Mouse (Mus musculus) hindlimb bud, embryonic 11.5 days (tissue): ENCODE results near the gene Grb2.

ENCODE experiments used
- DNase-seq: peaks from one replicate; pipeline ENCODE4 v3.0.0-alpha.2; 2012; ENCODE audit warnings: low read depth, low spot score; ENCODE audit errors: extremely low spot score

Grb2 gene

DNA sequence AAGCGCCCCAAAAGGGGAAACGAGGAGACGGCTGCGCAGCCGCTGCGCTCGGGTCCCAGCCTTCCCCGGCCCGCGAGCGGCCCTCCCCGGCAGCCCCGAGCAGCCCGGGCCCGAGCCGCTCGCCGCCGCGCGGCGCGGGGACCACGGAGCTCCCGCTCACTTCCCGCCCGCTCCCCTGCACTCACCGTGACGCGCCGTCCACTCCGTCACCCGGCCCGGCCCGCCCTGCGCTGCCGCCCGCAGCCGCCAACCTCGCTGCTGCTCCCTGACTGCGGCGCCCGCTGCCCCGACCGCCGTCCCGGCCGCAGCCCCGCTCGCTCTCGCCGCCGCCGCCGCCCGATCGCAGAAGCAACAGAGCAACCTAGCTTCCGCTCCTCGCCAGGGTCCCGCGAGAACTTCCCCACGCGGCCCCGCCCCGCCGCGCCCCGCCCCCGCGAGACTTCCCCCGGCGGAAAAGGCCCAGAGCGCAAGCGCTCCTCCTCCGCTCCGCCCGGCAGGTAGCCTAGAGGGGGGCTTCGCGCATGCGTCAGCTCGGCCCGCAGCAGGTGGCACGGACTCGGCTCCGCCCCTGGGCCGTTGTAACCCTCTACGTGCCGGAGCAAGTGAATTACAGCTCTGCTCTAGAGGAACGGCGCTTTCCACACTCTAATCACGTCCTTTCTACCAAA is at the start of gene Grb2:
Gene Grb2 (minus strand): TSS at position 389 of the 668 bp plus-strand sequence.
- peak; percentile 81 for DNase-seq

DNA sequence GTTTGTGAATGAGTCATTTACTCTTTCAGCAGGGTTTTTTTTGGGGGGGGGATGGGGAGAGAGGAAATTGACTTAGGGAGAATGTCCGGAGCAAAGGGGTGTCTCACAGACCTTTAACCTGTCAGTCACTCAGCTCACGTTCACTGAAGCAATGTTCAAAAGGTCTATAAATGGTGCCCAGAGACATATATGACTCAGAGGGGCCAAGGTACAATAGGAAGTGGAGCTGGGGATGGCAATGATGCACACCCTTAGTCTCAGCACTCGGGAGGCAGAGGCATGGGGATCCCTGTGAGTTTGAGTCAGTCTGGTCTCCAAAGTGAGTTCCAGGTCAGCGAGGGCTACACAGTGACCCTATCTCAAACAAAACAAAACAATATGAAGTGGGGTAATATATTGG is 45.1 kb upstream of the Grb2 start:
- no peak for DNase-seq

DNA sequence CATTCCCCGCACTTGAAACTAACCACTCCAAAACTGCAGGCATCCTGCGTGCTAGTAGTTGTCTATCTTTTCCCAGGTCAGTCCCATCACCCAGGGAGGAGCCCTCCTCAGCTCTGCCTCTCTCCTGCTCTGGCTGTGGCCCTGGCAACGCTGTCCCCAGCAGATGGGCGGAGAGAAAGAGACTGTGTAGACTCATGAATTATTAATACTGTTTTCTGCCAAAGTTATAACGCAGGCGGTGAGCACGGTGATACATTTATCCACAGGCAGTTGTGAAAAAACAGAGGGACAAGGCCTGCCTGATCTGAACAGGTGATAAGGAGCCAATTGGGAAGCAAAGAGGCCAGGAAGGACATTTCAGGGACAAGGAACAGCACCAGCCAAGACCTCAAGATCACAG is 44.3 kb upstream of the Grb2 start:
- no peak for DNase-seq

DNA sequence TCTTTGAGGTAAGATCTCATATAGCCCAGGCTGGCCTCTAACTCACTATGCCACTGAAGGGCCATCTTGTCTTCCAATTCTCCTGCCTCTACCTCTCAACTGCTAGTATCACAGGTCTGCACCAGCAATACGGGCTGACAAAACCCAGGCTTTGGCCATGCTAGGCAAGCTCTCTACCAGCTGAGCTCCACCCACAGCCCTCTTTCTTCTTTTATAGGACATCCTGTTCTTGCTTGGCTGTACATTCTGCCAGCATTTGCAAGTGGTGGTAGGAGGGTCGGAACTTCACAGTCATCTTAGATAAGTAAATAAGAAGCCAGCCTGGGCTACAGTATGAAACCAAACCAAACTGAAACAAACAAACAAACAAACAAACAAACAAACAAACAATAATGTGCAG is 43.3 kb upstream of the Grb2 start:
- no peak for DNase-seq

- DNase-seq: no peak
These were observed 41.4 kb upstream of the Grb2 start for GRCm38 (mm10) chr11:115749834-115750233.

DNA sequence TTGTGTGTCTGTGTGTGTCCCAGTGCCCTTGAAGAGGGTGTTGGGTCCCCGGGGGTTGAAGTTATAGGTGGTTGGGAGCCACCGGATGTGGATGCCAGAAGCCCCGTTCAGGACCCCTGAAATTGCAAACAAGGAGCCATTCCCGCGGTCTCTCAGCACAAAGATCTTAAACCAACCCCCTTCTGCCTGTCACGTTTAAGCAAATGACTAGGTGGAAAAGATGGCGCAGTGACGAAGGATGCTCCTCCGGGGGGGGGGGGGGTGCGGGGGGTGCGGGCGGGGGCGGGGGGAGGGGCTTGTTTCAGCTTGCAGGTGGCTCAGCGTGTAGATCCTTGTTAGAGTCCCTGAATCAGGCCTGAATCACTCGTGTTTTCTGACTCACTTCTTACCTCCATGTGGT is 39.0 kb upstream of the Grb2 start:
- DNase-seq: no peak

DNA sequence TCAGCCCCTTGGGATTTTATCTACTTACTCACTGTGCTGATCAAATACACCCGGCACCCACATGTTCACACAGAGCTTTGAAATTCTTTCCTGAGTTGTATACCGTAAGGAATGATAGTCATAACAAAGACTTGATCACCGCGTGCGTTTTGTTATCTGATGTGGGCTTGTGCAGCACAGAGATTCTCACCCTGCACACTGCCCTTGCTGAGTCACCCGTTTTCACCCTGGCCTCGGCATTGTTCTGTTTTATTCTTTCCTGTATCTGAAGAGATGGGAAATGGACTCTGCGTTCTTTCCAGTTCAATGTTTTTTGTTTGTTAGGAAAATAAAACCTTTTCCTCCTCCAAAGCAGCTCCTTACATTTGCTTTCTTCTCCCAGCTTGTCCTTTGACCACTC is 38.4 kb upstream of the Grb2 start:
- DNase-seq: no peak

GRCm38 (mm10) chr11:115746109-115746508 is 37.7 kb upstream of the Grb2 start:
- DNase-seq: no peak

DNA sequence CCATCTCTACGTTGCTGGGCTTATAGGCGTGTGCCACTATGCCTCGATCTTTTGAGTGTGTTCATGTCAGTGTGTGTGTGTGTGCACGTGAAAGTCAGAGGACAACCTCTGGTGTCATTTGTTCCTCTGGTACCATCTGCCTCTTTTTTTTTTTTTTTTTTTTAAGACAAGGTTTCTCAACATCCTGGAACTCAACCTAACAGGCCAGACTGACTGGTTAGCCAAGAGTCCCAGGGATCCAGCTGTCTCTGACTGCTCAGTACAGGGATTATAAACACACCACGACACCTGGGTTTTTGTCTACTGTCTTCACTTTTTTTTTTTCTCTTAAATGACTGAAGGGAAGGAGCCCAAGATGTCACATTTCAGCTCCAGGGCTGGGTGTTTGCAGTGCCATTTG is 36.0 kb upstream of the Grb2 start:
- DNase-seq: no peak

- DNase-seq: no peak
These were observed 34.5 kb upstream of the Grb2 start for GRCm38 (mm10) chr11:115742926-115743325.

DNA sequence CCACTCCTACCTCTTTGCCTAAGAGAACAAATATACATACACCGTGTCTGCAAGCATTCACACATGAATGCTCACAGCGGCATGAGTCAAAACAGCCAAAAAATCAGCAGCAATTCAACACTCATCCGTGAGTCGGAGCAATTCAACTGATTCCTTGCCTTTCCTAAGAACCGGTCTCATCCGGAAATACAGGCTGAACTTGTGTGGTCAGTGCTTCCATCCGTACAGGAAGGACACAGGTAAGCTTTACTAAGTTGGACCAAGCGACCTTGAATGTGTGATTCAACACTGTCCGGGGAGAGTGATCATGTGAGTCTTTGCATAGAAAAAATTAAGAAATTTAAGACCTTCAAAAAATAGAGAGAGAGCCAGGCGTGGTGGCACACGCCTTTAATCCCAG is 32.7 kb upstream of the Grb2 start:
- DNase-seq: no peak

- DNase-seq: no peak
These were observed 30.0 kb upstream of the Grb2 start for GRCm38 (mm10) chr11:115738275-115738885.

DNA sequence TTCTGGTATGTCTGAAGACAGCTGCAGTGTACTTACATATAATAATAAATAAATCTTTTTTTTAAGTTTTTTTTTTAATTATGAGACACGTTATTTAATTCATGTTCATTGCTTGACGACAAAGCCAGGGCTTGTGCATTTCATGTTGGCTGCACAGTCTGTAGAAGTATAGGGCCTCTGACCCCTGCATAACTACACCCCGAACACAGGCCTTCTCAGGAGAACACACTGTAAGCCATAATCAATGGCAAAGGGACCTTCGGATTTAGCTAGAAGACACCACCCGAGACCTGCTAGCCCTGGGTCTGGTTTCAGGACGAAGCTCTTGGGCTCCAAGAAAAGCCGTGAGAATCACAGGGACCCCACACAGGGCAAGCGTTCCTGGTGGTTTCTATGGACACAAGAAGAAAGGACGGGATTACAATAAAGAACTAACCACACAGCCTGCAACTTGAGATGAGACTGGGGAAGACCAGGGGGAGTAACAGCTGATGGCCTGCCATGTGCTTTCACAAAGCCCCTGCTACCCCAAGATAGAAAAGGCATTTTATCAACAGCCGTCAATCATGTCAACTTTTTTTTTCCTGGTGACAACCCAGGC is 29.3 kb upstream of the Grb2 start:
- DNase-seq: no peak

- DNase-seq: no peak
These were observed 25.8 kb upstream of the Grb2 start for GRCm38 (mm10) chr11:115734041-115734686.

- DNase-seq: no peak
These were observed 14.8 kb upstream of the Grb2 start for GRCm38 (mm10) chr11:115723231-115723630.

DNA sequence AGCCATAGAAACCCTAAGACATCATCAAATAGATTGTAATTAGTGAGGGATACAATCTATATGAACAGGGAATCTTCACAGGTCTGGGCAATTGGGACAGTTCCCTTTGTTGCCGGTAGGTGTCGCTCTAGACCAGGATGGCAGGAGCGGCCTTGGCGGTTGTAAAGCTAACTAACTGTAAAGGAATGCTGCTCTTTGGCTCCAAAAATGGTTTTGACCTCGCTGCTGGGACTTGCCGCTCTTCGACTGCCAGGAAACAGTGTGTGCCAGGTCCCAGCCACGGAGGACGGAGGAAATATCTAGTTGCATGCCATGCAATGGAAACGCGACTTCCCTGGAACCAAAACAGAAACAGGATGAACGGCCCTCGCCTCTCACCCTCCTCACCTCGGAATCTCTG is 14.2 kb upstream of the Grb2 start:
- peak; percentile 62 for DNase-seq

- DNase-seq: no peak
These were observed 9.4 kb upstream of the Grb2 start for GRCm38 (mm10) chr11:115717660-115718390.

DNA sequence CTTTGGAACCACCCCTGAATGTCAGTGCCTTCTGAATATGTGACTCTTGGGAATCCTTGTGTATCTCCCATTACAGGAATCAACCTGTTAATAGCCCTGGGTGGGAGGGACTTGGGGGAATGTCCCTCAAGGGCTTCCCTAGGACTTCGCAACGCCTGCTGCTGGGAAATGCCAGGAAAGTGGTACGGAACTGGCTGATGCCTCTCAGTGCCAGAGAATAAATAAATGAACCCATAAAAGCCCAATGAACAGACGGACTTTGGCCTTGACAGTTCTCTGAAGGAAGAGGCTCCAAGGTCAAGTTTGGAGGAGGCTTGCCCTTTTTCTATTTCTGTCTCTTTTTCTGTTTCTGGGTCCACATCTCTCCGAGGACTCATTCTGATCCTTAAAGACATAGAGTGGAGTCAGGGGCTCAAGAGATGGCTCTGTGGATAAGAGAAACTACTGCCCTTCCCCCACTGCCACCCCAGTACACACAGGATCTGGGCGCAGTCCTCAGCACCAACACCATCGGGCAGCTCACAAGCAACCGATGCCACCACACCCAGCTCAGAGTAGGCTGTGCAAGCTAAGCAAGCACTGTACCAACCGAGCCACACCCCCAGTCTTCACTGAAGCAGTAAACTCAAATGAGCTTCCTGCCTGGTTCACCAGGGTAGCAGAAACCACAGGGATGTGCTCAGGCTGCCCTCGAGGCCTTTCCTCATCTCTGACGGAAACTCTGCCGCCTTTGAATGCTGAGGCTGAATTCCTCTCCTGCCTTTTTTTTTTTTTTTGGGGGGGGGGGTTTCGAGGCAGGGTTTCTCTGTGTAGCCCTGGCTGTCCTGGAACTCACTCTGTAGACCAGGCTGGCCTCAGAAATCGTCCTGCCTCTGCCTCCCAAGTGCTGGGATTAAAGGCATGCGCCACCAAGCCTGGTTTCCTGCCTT is 8.3 kb upstream of the Grb2 start:
- no peak for DNase-seq

DNA sequence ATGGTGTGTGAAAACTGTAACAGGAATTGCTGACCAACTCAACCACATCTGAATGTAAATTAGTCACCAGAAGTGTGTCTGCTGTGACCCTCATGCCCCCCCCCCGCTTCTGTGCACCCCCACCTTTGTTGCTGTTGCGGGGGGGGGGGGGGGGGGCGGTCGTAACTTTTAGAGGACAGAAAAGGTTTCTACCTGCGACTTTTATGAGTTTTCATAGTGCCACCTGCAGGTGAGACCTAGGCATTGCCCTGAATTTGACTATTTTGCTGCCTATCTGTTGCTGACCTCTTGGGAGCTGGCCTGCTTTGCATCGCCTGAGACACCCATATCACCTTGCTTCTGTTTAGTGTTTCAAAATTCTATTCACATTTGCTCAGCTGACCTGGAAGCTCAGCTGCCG is 6.1 kb upstream of the Grb2 start:
- no peak for DNase-seq

GRCm38 (mm10) chr11:115713447-115713846 is 5.0 kb upstream of the Grb2 start:
- DNase-seq: no peak
